ENCODE assay signal across 8 mouse cellular contexts in genomic region chr6:4902674-4903324, GRCm38 (mm10). TPM values are rescaled to one million over a fixed set of nuclear protein-coding genes. Genes with fewer than 3 reads are reported as not detected.
DNase-seq lines count a peak whose midpoint lies in the region; ATAC-seq and TF ChIP-seq lines count a peak whose summit lies in the region.

Gene Ppp1r9a (plus strand): TSS chr6:4902917.

- peak within 1 kb of the TSS; percentile 91 for H3K9ac ChIP-seq in hindbrain, embryonic 11.5 days (ENCODE audit: low read depth, low read length)
- H3K9ac ChIP-seq in lung, postnatal 0 days (replicated peaks; ENCODE audit: low read depth): peak within 1 kb of the TSS; percentile 87

- H3K4me1 ChIP-seq in hindbrain, embryonic 11.5 days (replicated peaks; ENCODE audit: control insufficient read depth, insufficient read depth, low read length): peaks cover 2% of the 10 kb centered on the region; the same call in 1 of the 2 replicates
- H3K4me1 ChIP-seq in lung, postnatal 0 days (ENCODE audit: insufficient read depth, low read depth, low read length): peaks cover 2% of the 10 kb centered on the region; the same call in 1 of the 2 replicates

- DNase-seq in adrenal gland, postnatal 10 days: peak; percentile 79
- DNase-seq in cerebellum, adult 9-10 months: peak; percentile 66
- peak in 1 of 2 experiments; percentile 51 for DNase-seq in frontal cortex, adult 2 months (ENCODE audit: extremely low spot score in 1 of 2, low spot score in 1 of 2)
- DNase-seq in hindbrain, embryonic 11.5 days (ENCODE audit: low spot score): peak; percentile 77
- peak; percentile 34 to 59 for DNase-seq in layer of hippocampus, postnatal 14 days (ENCODE audit: low spot score in 2 of 2)
- peak; percentile 79 for DNase-seq in lung, postnatal 0 days (ENCODE audit: low spot score)
- DNase-seq in ovary, postnatal 36 days (ENCODE audit: low spot score): peak; percentile 74

- no peaks in the 10 kb centered on the region for H3K36me3 ChIP-seq in hindbrain, embryonic 11.5 days (ENCODE audit: control insufficient read depth, insufficient read depth, low read length)
- H3K36me3 ChIP-seq in lung, postnatal 0 days (ENCODE audit: insufficient read depth, low read length): no peaks in the 10 kb centered on the region

- H3K4me2 ChIP-seq in hindbrain, embryonic 11.5 days (replicated peaks; ENCODE audit: low read depth, low read length): peak within 1 kb of the TSS; percentile 58
- H3K4me2 ChIP-seq in lung, postnatal 0 days (replicated peaks; ENCODE audit: low read depth, low read length): peak within 1 kb of the TSS; percentile 81

- TF ChIP-seq EP300 in lung, postnatal 0 days (IDR thresholded peaks at IDR 0.05): no peak

- peak; percentile 73 for ATAC-seq in hindbrain, embryonic 11.5 days (ENCODE audit: low FRiP score)
- peak; percentile 70 for ATAC-seq in lung, postnatal 0 days
- ATAC-seq in CD4-positive, CD25-positive, alpha-beta regulatory T cell, adult 4 months: no peak

- 1% methylated on average over 37 of the region's 49 CpGs for WGBS in hindbrain, embryonic 11.5 days
- WGBS in lung, postnatal 0 days: 5% methylated on average over 28 of the region's 49 CpGs

- H3K4me3 ChIP-seq in hindbrain, embryonic 11.5 days (ENCODE audit: low read depth, low read length): peak within 1 kb of the TSS; percentile 52
- peak within 1 kb of the TSS; percentile 74 for H3K4me3 ChIP-seq in lung, postnatal 0 days (ENCODE audit: low read depth, low read length)

- no peaks in the 10 kb centered on the region for H3K27me3 ChIP-seq in hindbrain, embryonic 11.5 days (ENCODE audit: control insufficient read depth, insufficient read depth, low read length)
- H3K27me3 ChIP-seq in lung, postnatal 0 days (replicated peaks; ENCODE audit: insufficient read depth, low read length): no peaks in the 10 kb centered on the region

- H3K27ac ChIP-seq in hindbrain, embryonic 11.5 days (ENCODE audit: low read depth, low read length): peak within 1 kb of the TSS; percentile 98
- peak within 1 kb of the TSS; percentile 90 for H3K27ac ChIP-seq in lung, postnatal 0 days (ENCODE audit: low read length)

- peak; percentile 70 for TF ChIP-seq CTCF in lung, postnatal 0 days (IDR thresholded peaks at IDR 0.05)

- no peaks in the 10 kb centered on the region for H3K9me3 ChIP-seq in hindbrain, embryonic 11.5 days (ENCODE audit: control insufficient read depth, low read length)
- no peaks in the 10 kb centered on the region for H3K9me3 ChIP-seq in lung, postnatal 0 days (ENCODE audit: low read length)

RNA-seq across cellular contexts. Expression of gene Ppp1r9a, which starts in this region (rescaled TPM):
- total RNA-seq in adrenal gland, postnatal 10 days (2021): 10 to 100 TPM; 31.6 to 49.9 TPM
- 52.0 TPM in 2 replicates for polyA plus RNA-seq in frontal cortex, adult 2 months (2012; rRNA removed)
- 22.9 and 33.9 TPM in 2 replicates for polyA plus RNA-seq in hindbrain, embryonic 11.5 days (2014; fragmentation: Nextera tagmentation; extraction: Ambion mirVana)
- total RNA-seq in layer of hippocampus, postnatal 14 days (2021): 100 to 1,000 TPM; 111 to 117 TPM
- polyA plus RNA-seq in lung, postnatal 0 days (2015; fragmentation: Nextera tagmentation; extraction: Ambion mirVana): 11.2 and 16.2 TPM in 2 replicates
- polyA plus RNA-seq in CD4-positive, CD25-positive, alpha-beta regulatory T cell, adult 4 months (2017; shearing (Covaris generic)): under 1 TPM in 1 of 2 experiments, not detected in 1; 0.04 TPM

Comparison
In these comparisons a context has a peak if more than half of its experiments do, and no peak if none do; other contexts are left out.
1. RNA of gene Ppp1r9a (polyA plus RNA-seq): 52.0 TPM in frontal cortex, adult 2 months, 22.9 to 33.9 TPM in hindbrain, embryonic 11.5 days and 11.2 to 16.2 TPM in lung, postnatal 0 days; 0.04 TPM in CD4-positive, CD25-positive, alpha-beta regulatory T cell, adult 4 months; every median in the first group is over 10 times any median in the second.